Mouse (Mus musculus) midbrain, embryonic 16.5 days (tissue): ENCODE measurements at regions not wholly inside any gene's neighbourhood (a gene's known extent, or its start where the extent isn't known, plus 50 kb on each side); places are given as distances from the start of the nearest gene placed in this dataset.

Experiments
- ATAC-seq: fragments of 200-750 bp; cut with Nextera tagmentation; 2 replicates; pipeline ENCODE4 v1.8.0; 2017; ENCODE audit warnings: moderate TSS enrichment
- H3K27ac ChIP-seq: fragments of 300-500 bp; sonication (generic); 2 replicates; pipeline ENCODE4 v1.5.1; 2014; ENCODE audit warnings: mild to moderate bottlenecking, low read length, mixed read lengths
- H3K27me3 ChIP-seq: fragments of 300-500 bp; sonication (generic); 2 replicates; pipeline ENCODE4 v1.6.1; 2014; ENCODE audit warnings: low read depth, low read length, mixed read lengths; ENCODE audit not compliant: control insufficient read depth, insufficient read depth
- H3K36me3 ChIP-seq: fragments of 300-500 bp; sonication (generic); 2 replicates; pipeline ENCODE4 v1.6.1; 2014; ENCODE audit warnings: mild to moderate bottlenecking, low read length, moderate library complexity, mixed read lengths; ENCODE audit not compliant: control insufficient read depth, insufficient read depth
- H3K4me1 ChIP-seq: fragments of 300-500 bp; sonication (generic); 2 replicates; pipeline ENCODE4 v1.6.1; 2014; ENCODE audit warnings: mild to moderate bottlenecking, low read length, mixed read lengths; ENCODE audit not compliant: control insufficient read depth, insufficient read depth
- H3K4me2 ChIP-seq: fragments of 300-500 bp; sonication (generic); 2 replicates; pipeline ENCODE4 v1.6.1; 2014; ENCODE audit warnings: mild to moderate bottlenecking, low read length, mixed read lengths
- H3K4me3 ChIP-seq: fragments of 300-500 bp; sonication (generic); 2 replicates; pipeline ENCODE4 v1.5.1; 2014; ENCODE audit warnings: low read depth, mild to moderate bottlenecking, low read length, moderate library complexity, mixed read lengths
- H3K9ac ChIP-seq: fragments of 300-500 bp; sonication (generic); 2 replicates; pipeline ENCODE4 v1.6.1; 2014; ENCODE audit warnings: low read depth, low read length, mixed read lengths
- H3K9me3 ChIP-seq: fragments of 300-500 bp; sonication (generic); replicated peaks from 2 replicates; pipeline ENCODE4 v1.6.1; 2014; ENCODE audit warnings: mild to moderate bottlenecking, low read length, mixed read lengths; ENCODE audit not compliant: control insufficient read depth, poor library complexity, severe bottlenecking
- whole genome bisulfite sequencing: fragments of 180-500 bp; shearing (Covaris S2); extraction: QIAGEN DNeasy Blood & Tissue Kit; methylation state at CpG from one replicate; pipeline ENCODE4 v1.1.7; 2014; 5-methylcytosine and 5-hydroxymethylcytosine counted together

GRCm38 (mm10) chr3:39372426-39372950 is 485.7 kb downstream of the Fat4 start:
- Histone ChIP-seq H3K4me3 (no peak overlapping the region), H3K36me3 (no peaks in the 10 kb centered on the region), H3K9ac (no peak overlapping the region), H3K4me2 (no peak overlapping the region), H3K27me3 (no peaks in the 10 kb centered on the region), H3K4me1 (no peaks in the 10 kb centered on the region), H3K9me3 (no peaks in the 10 kb centered on the region), H3K27ac (no peak overlapping the region)
- 72% methylated on average over 10 of the region's 10 CpGs for WGBS
- ATAC-seq, result no peak

GRCm38 (mm10) chr3:39375465-39375864 is 488.7 kb downstream of the Fat4 start:
- no peaks in the 10 kb centered on the region for H3K36me3 ChIP-seq
- no peak overlapping the region for H3K4me2 ChIP-seq
- H3K4me1 ChIP-seq, result no peaks in the 10 kb centered on the region
- ATAC-seq, result no peak
- no peaks in the 10 kb centered on the region for H3K27me3 ChIP-seq
- 96% methylated on average over 5 of the region's 5 CpGs for WGBS
- no peak overlapping the region for H3K9ac ChIP-seq
- H3K27ac ChIP-seq, result no peak overlapping the region
- H3K4me3 ChIP-seq, result no peak overlapping the region
- H3K9me3 ChIP-seq, result no peaks in the 10 kb centered on the region

- WGBS, result 88% methylated on average over 1 of the region's 1 CpGs
- Histone ChIP-seq H3K36me3 (no peaks in the 10 kb centered on the region), H3K9ac (no peak overlapping the region), H3K4me1 (no peaks in the 10 kb centered on the region), H3K9me3 (no peaks in the 10 kb centered on the region), H3K27ac (no peak overlapping the region), H3K4me2 (no peak overlapping the region), H3K4me3 (no peak overlapping the region), H3K27me3 (no peaks in the 10 kb centered on the region)
- no peak for ATAC-seq
Measured at GRCm38 (mm10) chr3:39388491-39388890, 501.8 kb downstream of the Fat4 start.

GRCm38 (mm10) chr3:39390442-39390841 is 503.7 kb downstream of the Fat4 start:
- Histone ChIP-seq H3K27me3 (no peaks in the 10 kb centered on the region), H3K4me3 (no peak overlapping the region), H3K4me2 (no peak overlapping the region), H3K9me3 (no peaks in the 10 kb centered on the region), H3K27ac (no peak overlapping the region), H3K9ac (no peak overlapping the region), H3K4me1 (no peaks in the 10 kb centered on the region), H3K36me3 (no peaks in the 10 kb centered on the region)
- no peak for ATAC-seq
- WGBS, result 67% methylated on average over 9 of the region's 9 CpGs

GRCm38 (mm10) chr3:39392053-39392452 is 505.3 kb downstream of the Fat4 start:
- H3K27ac ChIP-seq, result no peak overlapping the region
- 82% methylated on average over 2 of the region's 2 CpGs for WGBS
- no peaks in the 10 kb centered on the region for H3K27me3 ChIP-seq
- no peaks in the 10 kb centered on the region for H3K9me3 ChIP-seq
- no peak for ATAC-seq
- H3K4me2 ChIP-seq, result no peak overlapping the region
- no peaks in the 10 kb centered on the region for H3K36me3 ChIP-seq
- no peak overlapping the region for H3K4me3 ChIP-seq
- H3K4me1 ChIP-seq, result no peaks in the 10 kb centered on the region
- no peak overlapping the region for H3K9ac ChIP-seq

GRCm38 (mm10) chr3:39396672-39397071 is 509.9 kb downstream of the Fat4 start:
- H3K9me3 ChIP-seq, result no peaks in the 10 kb centered on the region
- no peaks in the 10 kb centered on the region for H3K27me3 ChIP-seq
- H3K9ac ChIP-seq, result no peak overlapping the region
- no peak for ATAC-seq
- no peaks in the 10 kb centered on the region for H3K36me3 ChIP-seq
- H3K4me2 ChIP-seq, result no peak overlapping the region
- H3K4me3 ChIP-seq, result no peak overlapping the region
- no peaks in the 10 kb centered on the region for H3K4me1 ChIP-seq
- no peak overlapping the region for H3K27ac ChIP-seq

GRCm38 (mm10) chr3:39397255-39397654 is 510.5 kb downstream of the Fat4 start:
- no peak overlapping the region; the same call in 1 of the 2 replicates for H3K27ac ChIP-seq
- H3K9me3 ChIP-seq, result no peaks in the 10 kb centered on the region
- no peak for ATAC-seq

GRCm38 (mm10) chr3:39397677-39398076 is 510.9 kb downstream of the Fat4 start:
- Histone ChIP-seq H3K27ac (peak overlapping the region; percentile 47; the same call in 1 of the 2 replicates), H3K36me3 (no peaks in the 10 kb centered on the region), H3K4me2 (no peak overlapping the region), H3K4me1 (no peaks in the 10 kb centered on the region), H3K9ac (no peak overlapping the region), H3K27me3 (no peaks in the 10 kb centered on the region), H3K9me3 (no peaks in the 10 kb centered on the region), H3K4me3 (no peak overlapping the region)
- 86% methylated on average over 2 of the region's 2 CpGs for WGBS
- ATAC-seq, result no peak

More at GRCm38 (mm10) chr3:39397255-39397654, 510.5 kb downstream of the Fat4 start:
- no peaks in the 10 kb centered on the region for H3K36me3 ChIP-seq
- H3K4me3 ChIP-seq, result no peak overlapping the region
- H3K27me3 ChIP-seq, result no peaks in the 10 kb centered on the region
- H3K4me1 ChIP-seq, result no peaks in the 10 kb centered on the region
- H3K4me2 ChIP-seq, result no peak overlapping the region
- H3K9ac ChIP-seq, result no peak overlapping the region
- 46% methylated on average over 3 of the region's 3 CpGs for WGBS

- no peak overlapping the region for H3K4me3 ChIP-seq
- 44% methylated on average over 5 of the region's 5 CpGs for WGBS
- peak; percentile 77 for ATAC-seq
- no peak overlapping the region; the same call in 1 of the 2 replicates for H3K27ac ChIP-seq
- no peak overlapping the region for H3K9ac ChIP-seq
- H3K4me2 ChIP-seq, result no peak overlapping the region
- peaks cover 3% of the 10 kb centered on the region for H3K4me1 ChIP-seq
- H3K27me3 ChIP-seq, result no peaks in the 10 kb centered on the region
- H3K36me3 ChIP-seq, result no peaks in the 10 kb centered on the region
- no peaks in the 10 kb centered on the region for H3K9me3 ChIP-seq
Measured at GRCm38 (mm10) chr3:39424778-39425642, 538.3 kb downstream of the Fat4 start.
